Mouse (Mus musculus) heart, embryonic 16.5 days (tissue): ENCODE results near the gene Ino80b. TPM values are rescaled to one million over a fixed set of nuclear protein-coding genes. Genes with fewer than 3 reads are reported as not detected.
A peak's percentile ranks its signal among the peaks of the same experiment; 100 is the strongest.

Experiments used
- ATAC-seq: fragments of 200-750 bp; cut with Nextera tagmentation; replicated peaks from 2 replicates; pipeline ENCODE4 v1.8.0; 2017; ENCODE audit warnings: moderate number of reproducible peaks; ENCODE audit not compliant: insufficient read depth, low FRiP score; ENCODE audit errors: extremely low read depth
- H3K27ac ChIP-seq: fragments of 300-500 bp; sonication (generic); 2 replicates; pipeline ENCODE4 v1.5.1; 2014; ENCODE audit warnings: mild to moderate bottlenecking, low read length, control low read depth, moderate library complexity
- H3K27me3 ChIP-seq: fragments of 300-500 bp; sonication (generic); 2 replicates; pipeline ENCODE4 v1.6.1; 2014; ENCODE audit warnings: low read length, mixed read lengths; ENCODE audit not compliant: control insufficient read depth, insufficient read depth
- H3K36me3 ChIP-seq: fragments of 300-500 bp; sonication (generic); 2 replicates; pipeline ENCODE4 v1.6.1; 2014; ENCODE audit not compliant: control insufficient read depth, insufficient read depth
- H3K4me1 ChIP-seq: fragments of 300-500 bp; sonication (generic); 2 replicates; pipeline ENCODE4 v1.6.1; 2014; ENCODE audit warnings: low read length, mixed read lengths; ENCODE audit not compliant: control insufficient read depth, insufficient read depth
- H3K4me2 ChIP-seq: fragments of 300-500 bp; sonication (generic); 2 replicates; pipeline ENCODE4 v1.6.1; 2014; ENCODE audit warnings: low read depth, mild to moderate bottlenecking, control low read depth, low read length
- H3K4me3 ChIP-seq: fragments of 300-500 bp; sonication (generic); 2 replicates; pipeline ENCODE4 v1.5.1; 2014; ENCODE audit warnings: mild to moderate bottlenecking, control low read depth, low read length
- H3K9ac ChIP-seq: fragments of 300-500 bp; sonication (generic); 2 replicates; pipeline ENCODE4 v1.6.1; 2014; ENCODE audit warnings: low read length, control low read depth
- H3K9me3 ChIP-seq: fragments of 300-500 bp; sonication (generic); replicated peaks from 2 replicates; pipeline ENCODE4 v1.6.1; 2016; ENCODE audit warnings: low read length; ENCODE audit not compliant: control insufficient read depth
- WGBS: fragments of 180-500 bp; shearing (Covaris S2); extraction: QIAGEN DNeasy Blood & Tissue Kit; methylation state at CpG from one replicate; pipeline ENCODE4 v1.1.7; 2014; 5-methylcytosine and 5-hydroxymethylcytosine counted together
- polyA plus RNA-seq: library from polyadenylated mRNA; unstranded; fragments of >200 nt; fragmentation: Nextera tagmentation; extraction: Ambion mirVana; gene quantifications from 2 replicates; pipeline ENCODE4 v1.2.1, GENCODE M21; 2015

Gene Ino80b
- 7.4 and 8.1 TPM in 2 replicates for polyA plus RNA-seq

GRCm38 (mm10) chr6:83125331-83125730 is at the start of gene Ino80b:
Ino80b (minus strand) TSS chr6:83125431.
- Histone ChIP-seq H3K27ac (peak within 1 kb of the TSS; percentile 70), H3K9me3 (no peaks in the 10 kb centered on the region), H3K27me3 (no peaks in the 10 kb centered on the region), H3K4me3 (peak within 1 kb of the TSS; percentile 92), H3K4me2 (peak within 1 kb of the TSS; percentile 97), H3K9ac (peak within 1 kb of the TSS; percentile 86), H3K4me1 (peaks cover 24% of the 10 kb centered on the region), H3K36me3 (no peaks in the 10 kb centered on the region)
- WGBS, result 25% methylated on average over 5 of the region's 5 CpGs
- ATAC-seq, result no peak

GRCm38 (mm10) chr6:83172240-83172920 is 47.1 kb upstream of the Ino80b start:
- Histone ChIP-seq H3K36me3 (0 out of 2 replicates have a peak, but pooled peaks cover under 1% of the 10 kb centered on the region), H3K27ac (no peak overlapping the region), H3K27me3 (no peaks in the 10 kb centered on the region), H3K4me2 (no peak overlapping the region), H3K9me3 (no peaks in the 10 kb centered on the region), H3K9ac (no peak overlapping the region), H3K4me3 (no peak overlapping the region), H3K4me1 (no peaks in the 10 kb centered on the region)
- WGBS, result 64% methylated on average over 9 of the region's 9 CpGs
- ATAC-seq, result no peak

GRCm38 (mm10) chr6:83171063-83171462 is 45.8 kb upstream of the Ino80b start:
- no peak for ATAC-seq
- 82% methylated on average over 5 of the region's 5 CpGs for WGBS
- Histone ChIP-seq H3K27ac (no peak overlapping the region), H3K4me2 (no peak overlapping the region), H3K9me3 (no peaks in the 10 kb centered on the region), H3K4me3 (no peak overlapping the region), H3K4me1 (peaks cover 9% of the 10 kb centered on the region), H3K36me3 (no peaks in the 10 kb centered on the region), H3K9ac (no peak overlapping the region), H3K27me3 (no peaks in the 10 kb centered on the region)

GRCm38 (mm10) chr6:83169872-83170271 is 44.6 kb upstream of the Ino80b start:
- no peak overlapping the region for H3K4me2 ChIP-seq
- peaks cover 13% of the 10 kb centered on the region for H3K4me1 ChIP-seq
- H3K36me3 ChIP-seq, result no peaks in the 10 kb centered on the region
- 76% methylated on average over 5 of the region's 5 CpGs for WGBS
- H3K27me3 ChIP-seq, result no peaks in the 10 kb centered on the region
- H3K4me3 ChIP-seq, result no peak overlapping the region
- ATAC-seq, result no peak
- no peak overlapping the region for H3K27ac ChIP-seq
- H3K9me3 ChIP-seq, result no peaks in the 10 kb centered on the region
- H3K9ac ChIP-seq, result no peak overlapping the region

GRCm38 (mm10) chr6:83166243-83166630 is 41.0 kb upstream of the Ino80b start:
- H3K9ac ChIP-seq, result peak overlapping the region; percentile 83
- no peaks in the 10 kb centered on the region for H3K9me3 ChIP-seq
- H3K27ac ChIP-seq, result peak overlapping the region; percentile 65
- H3K36me3 ChIP-seq, result no peaks in the 10 kb centered on the region
- WGBS, result under 1% methylated on average over 12 of the region's 12 CpGs
- 0 out of 2 replicates have a peak, but pooled peaks have one; percentile 4 for ATAC-seq
- peak overlapping the region; percentile 79 for H3K4me3 ChIP-seq
- peaks cover 23% of the 10 kb centered on the region for H3K4me1 ChIP-seq
- peak overlapping the region; percentile 85 for H3K4me2 ChIP-seq
- H3K27me3 ChIP-seq, result peaks cover 13% of the 10 kb centered on the region

- H3K27me3 ChIP-seq, result peaks cover 18% of the 10 kb centered on the region
- ATAC-seq, result peak; percentile 82
- H3K36me3 ChIP-seq, result no peaks in the 10 kb centered on the region
- H3K4me3 ChIP-seq, result peak within 1 kb of the TSS; percentile 79
- H3K4me2 ChIP-seq, result peak within 1 kb of the TSS; percentile 85
- under 1% methylated on average over 56 of the region's 58 CpGs for WGBS
- peaks cover 24% of the 10 kb centered on the region for H3K4me1 ChIP-seq
- H3K9ac ChIP-seq, result peak within 1 kb of the TSS; percentile 83
- H3K9me3 ChIP-seq, result no peaks in the 10 kb centered on the region
- peak within 1 kb of the TSS; percentile 65 for H3K27ac ChIP-seq
Observed at GRCm38 (mm10) chr6:83165607-83166242, 40.5 kb upstream of the Ino80b start, which contains the start of gene Dctn1. Dctn1 (plus strand) TSS chr6:83165920.

- Histone ChIP-seq H3K9me3 (no peaks in the 10 kb centered on the region), H3K4me2 (peak overlapping the region; percentile 85), H3K36me3 (no peaks in the 10 kb centered on the region), H3K27ac (peak overlapping the region; percentile 65), H3K4me3 (peak overlapping the region; percentile 79), H3K9ac (peak overlapping the region; percentile 83), H3K4me1 (peaks cover 24% of the 10 kb centered on the region), H3K27me3 (peaks cover 22% of the 10 kb centered on the region)
- ATAC-seq, result no peak
- 6% methylated on average over 6 of the region's 6 CpGs for whole genome bisulfite sequencing
Observed at GRCm38 (mm10) chr6:83165026-83165606, 39.9 kb upstream of the Ino80b start.

- no peaks in the 10 kb centered on the region for H3K9me3 ChIP-seq
- no peak overlapping the region for H3K27ac ChIP-seq
- no peak for ATAC-seq
- no peaks in the 10 kb centered on the region for H3K36me3 ChIP-seq
- peaks cover 24% of the 10 kb centered on the region for H3K4me1 ChIP-seq
- no peak overlapping the region for H3K9ac ChIP-seq
- WGBS, result under 1% methylated on average over 8 of the region's 8 CpGs
- H3K4me3 ChIP-seq, result peak overlapping the region; percentile 53
- H3K27me3 ChIP-seq, result peaks cover 22% of the 10 kb centered on the region
- peak overlapping the region; percentile 85 for H3K4me2 ChIP-seq
Observed at GRCm38 (mm10) chr6:83162701-83163100, 37.5 kb upstream of the Ino80b start.
